31 mouse cellular contexts compared by ENCODE assay signal in the genomic region with DNA sequence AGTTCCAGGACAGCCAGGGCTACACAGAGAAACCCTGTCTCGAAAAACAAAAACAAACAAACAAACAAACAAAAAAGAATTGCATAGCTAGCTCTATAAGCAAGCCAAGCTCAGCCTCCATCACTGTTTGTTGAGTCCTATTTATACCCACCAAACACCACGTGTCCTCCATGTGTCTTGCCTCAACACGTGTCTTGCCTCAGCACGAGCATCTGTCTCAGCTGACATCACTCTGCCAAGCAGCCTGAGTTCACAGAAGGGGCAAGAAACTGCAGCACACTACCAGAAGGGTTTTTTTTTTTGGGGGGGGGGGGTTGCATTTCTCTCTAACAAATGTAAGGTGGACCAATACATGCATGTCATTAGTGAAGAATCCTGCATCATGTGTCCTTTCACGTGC. TPM values are rescaled to one million over a fixed set of nuclear protein-coding genes. Genes with fewer than 3 reads are reported as not detected.
DNase-seq lines count a peak whose midpoint lies in the region; TF ChIP-seq lines count a peak whose summit lies in the region.
"Had no signal": no experiment of that assay in that cellular context is flagged by ENCODE, and none has a peak within 500 bp of the region (broad histone marks: within the 10 kb centered on the region; RNA-seq: fewer than 3 reads in every experiment).

No protein-coding gene starts in this region.

- no peak for TF ChIP-seq CTCF in MEL (IDR thresholded peaks at IDR 0.05 in 2 of 3, conservative IDR thresholded peaks at IDR 0.05 in 1 of 3; ENCODE audit: control insufficient read depth in 1 of 3, insufficient read depth in 1 of 3, low read depth in 2 of 3, low read length in 3 of 3, poor library complexity in 1 of 3, severe bottlenecking in 1 of 3)
- TF ChIP-seq CTCF in thymus, adult 2 months (IDR thresholded peaks at IDR 0.05; ENCODE audit: borderline replicate concordance, control insufficient read depth, extremely low read depth, insufficient read depth, low read length, poor library complexity), result no peak

- no peak for TF ChIP-seq EP300 in MEL (IDR thresholded peaks at IDR 0.05; ENCODE audit: low read depth in 1 of 2, low read length in 2 of 2)

- H3K36me3 ChIP-seq in MEL (ENCODE audit: control insufficient read depth in 1 of 2, insufficient read depth in 2 of 2, low read length in 2 of 2), result peaks cover 0 to 4% of the 10 kb centered on the region in 2 experiments; a peak in 2 of 4 replicates
- no peaks in the 10 kb centered on the region for H3K36me3 ChIP-seq in thymus, adult 2 months (ENCODE audit: control insufficient read depth, insufficient read depth, low read length)
- H3K36me3 ChIP-seq: embryonic facial prominence, embryonic 15.5 days; forebrain, embryonic 12.5 days; limb, embryonic 12.5 days; liver, embryonic 15.5 days; lung, embryonic 15.5 days; neural tube, embryonic 12.5 days had no signal

- no peak for TF ChIP-seq RAD21 in MEL (IDR thresholded peaks at IDR 0.05; ENCODE audit: low read depth, low read length)

- H3K9ac ChIP-seq in MEL (ENCODE audit: control insufficient read depth, low read depth, low read length, poor library complexity, severe bottlenecking), result no peak overlapping the region
- H3K9ac ChIP-seq: embryonic facial prominence, embryonic 15.5 days; forebrain, embryonic 12.5 days; forebrain, postnatal 0 days; limb, embryonic 12.5 days; liver, embryonic 15.5 days; lung, embryonic 15.5 days; neural tube, embryonic 12.5 days had no signal

- H3K27me3 ChIP-seq in MEL (ENCODE audit: control insufficient read depth in 1 of 2, insufficient read depth in 2 of 2, low read length in 2 of 2), result no peaks in the 10 kb centered on the region
- H3K27me3 ChIP-seq in thymus, adult 2 months (ENCODE audit: control insufficient read depth, insufficient read depth, low read length), result no peaks in the 10 kb centered on the region
- H3K27me3 ChIP-seq: embryonic facial prominence, embryonic 15.5 days; forebrain, embryonic 12.5 days; limb, embryonic 12.5 days; liver, embryonic 15.5 days; lung, embryonic 15.5 days; neural tube, embryonic 12.5 days had no signal

- WGBS in thymus, adult 2 months, result 57% methylated on average over 5 of the region's 5 CpGs

- H3K4me1 ChIP-seq in MEL (ENCODE audit: control insufficient read depth in 1 of 2, insufficient read depth in 2 of 2, low read length in 2 of 2), result peaks cover 2 to 18% of the 10 kb centered on the region in 2 experiments
- peaks cover 39% of the 10 kb centered on the region for H3K4me1 ChIP-seq in thymus, adult 2 months (replicated peaks; ENCODE audit: control insufficient read depth, insufficient read depth, low read length)
- H3K4me1 ChIP-seq: liver, embryonic 15.5 days; neural tube, embryonic 12.5 days had no signal

- no peak for TF ChIP-seq POLR2A in MEL (IDR thresholded peaks at IDR 0.05; ENCODE audit: control insufficient read depth in 1 of 2, insufficient read depth in 1 of 2, low read depth in 1 of 2, low read length in 2 of 2, poor library complexity in 1 of 2)
- no peak for TF ChIP-seq POLR2A in thymus, adult 2 months (IDR thresholded peaks at IDR 0.05; ENCODE audit: control insufficient read depth, extremely low read depth, insufficient read depth, low read length, poor library complexity)

- no peak overlapping the region for H3K27ac ChIP-seq in MEL (ENCODE audit: control insufficient read depth, low read depth, low read length)
- peak overlapping the region; percentile 100; the same call in 1 of the 2 replicates for H3K27ac ChIP-seq in thymus, adult 2 months (ENCODE audit: control insufficient read depth, insufficient read depth, low read length)
- H3K27ac ChIP-seq: embryonic facial prominence, embryonic 15.5 days; forebrain, embryonic 12.5 days; kidney, postnatal 0 days; limb, embryonic 12.5 days; liver, embryonic 15.5 days; lung, embryonic 15.5 days; neural tube, embryonic 12.5 days had no signal

- no peaks in the 10 kb centered on the region for H3K79me2 ChIP-seq in MEL (ENCODE audit: control insufficient read depth, insufficient read depth, low read length, poor library complexity)

- no peak overlapping the region for H3K4me3 ChIP-seq in MEL (ENCODE audit: control insufficient read depth in 1 of 2, insufficient read depth in 1 of 2, low read depth in 2 of 2, low read length in 2 of 2)
- H3K4me3 ChIP-seq in thymus, adult 2 months (ENCODE audit: control insufficient read depth, insufficient read depth, low read length), result no peak overlapping the region
- H3K4me3 ChIP-seq: embryonic facial prominence, embryonic 15.5 days; forebrain, embryonic 12.5 days; limb, embryonic 12.5 days; liver, embryonic 15.5 days; lung, embryonic 15.5 days; neural tube, embryonic 12.5 days had no signal

- H3K9me3 ChIP-seq in MEL (replicated peaks; ENCODE audit: insufficient read depth, low read length), result no peaks in the 10 kb centered on the region
- H3K9me3 ChIP-seq: embryonic facial prominence, embryonic 15.5 days; forebrain, embryonic 12.5 days; limb, embryonic 12.5 days; liver, embryonic 15.5 days; lung, embryonic 15.5 days; neural tube, embryonic 12.5 days had no signal

- peak; percentile 92 for DNase-seq in heart, adult 11 months
- no peak for DNase-seq in heart, adult 18-20 months
- no peak for DNase-seq in MEL (ENCODE audit: low read depth, low spot score)
- DNase-seq in thymus, adult 2 months, result peak; percentile 26
- no peak for DNase-seq in urinary bladder, postnatal 14 days (ENCODE audit: low spot score)
- no peak for DNase-seq in gastrocnemius, postnatal 4 days (ENCODE audit: low spot score in 2 of 2)
- no peak for DNase-seq in urinary bladder, postnatal 25 days (ENCODE audit: low spot score)
- DNase-seq: adrenal gland, adult 8-10 months; cerebellum, adult 11 months; cerebellum, adult 9-11 months; forebrain, postnatal 0 days; gastrocnemius, postnatal 10 days; kidney, adult 8-10 months; kidney, postnatal 4 days; layer of hippocampus, postnatal 36 days; right cerebral cortex, adult 18-20 months; spleen, adult 18-20 months had no signal

TF ChIP-seq in MEL, 35 proteins besides CTCF, POLR2A, EP300 and RAD21:
- TF ChIP-seq JUND (IDR thresholded peaks at IDR 0.05; ENCODE audit: low read depth, low read length) (no peak), MYC (IDR thresholded peaks at IDR 0.05; ENCODE audit: low read depth, low read length) (peak; percentile 44; the same call in 1 of the 2 replicates), MXI1 (IDR thresholded peaks at IDR 0.05; ENCODE audit: low read depth, low read length) (peak; percentile 34; the same call in 1 of the 2 replicates), MAX (IDR thresholded peaks at IDR 0.05; ENCODE audit: low read length) (peak; percentile 51; the same call in 1 of the 2 replicates), ZNF384 (IDR thresholded peaks at IDR 0.05; ENCODE audit: low read depth, low read length) (no peak)

RNA-seq across cellular contexts. Expression of a gene that starts 11.3 kb away (rescaled TPM):
- total RNA-seq in heart, adult 18-20 months (2021), result 10 to 100 TPM; 16.4 to 26.9 TPM
- not detected in 2 replicates for total RNA-seq in MEL (2012; rRNA removed)
- polyA plus RNA-seq in MEL (2012; ENCODE audit: insufficient read depth in 1 of 2, insufficient read length in 2 of 2, low read depth in 1 of 2, low replicate concordance in 2 of 2, missing spikeins in 1 of 2), result under 1 TPM in 1 of 2 experiments, not detected in 1; 0.10 TPM
- polyA plus RNA-seq in thymus, adult 2 months (2012; rRNA removed), result 18.5 and 22.9 TPM in 2 replicates
- 10 to 100 TPM; 60.9 to 68.2 TPM for total RNA-seq in gastrocnemius, postnatal 4 days (2021)

RNA-seq across cellular contexts. Expression of a gene that starts 12.6 kb away (rescaled TPM):
- 1 to 10 TPM; 1.7 to 3.3 TPM for total RNA-seq in heart, adult 18-20 months (2021)
- 5.4 TPM in 2 replicates for total RNA-seq in MEL (2012; rRNA removed)
- 10 to 100 TPM in 1 of 2 experiments, not detected in 1; 18.3 TPM for polyA plus RNA-seq in MEL (2012; ENCODE audit: insufficient read depth in 1 of 2, insufficient read length in 2 of 2, low read depth in 1 of 2, low replicate concordance in 2 of 2, missing spikeins in 1 of 2)
- 56.8 and 63.9 TPM in 2 replicates for polyA plus RNA-seq in thymus, adult 2 months (2012; rRNA removed)
- 1 to 10 TPM; 8.4 to 8.9 TPM for total RNA-seq in gastrocnemius, postnatal 4 days (2021)

RNA-seq across cellular contexts. Expression of a gene that starts 27.6 kb away (rescaled TPM):
- 10 to 100 TPM; 35.4 to 40.6 TPM for total RNA-seq in heart, adult 18-20 months (2021)
- 285 and 366 TPM in 2 replicates for total RNA-seq in MEL (2012; rRNA removed)
- 100 to 1,000 TPM in 1 of 2 experiments, not detected in 1; 261 TPM for polyA plus RNA-seq in MEL (2012; ENCODE audit: insufficient read depth in 1 of 2, insufficient read length in 2 of 2, low read depth in 1 of 2, low replicate concordance in 2 of 2, missing spikeins in 1 of 2)
- 309 and 345 TPM in 2 replicates for polyA plus RNA-seq in thymus, adult 2 months (2012; rRNA removed)
- 10 to 100 TPM; 54.1 to 61.3 TPM for total RNA-seq in gastrocnemius, postnatal 4 days (2021)

RNA-seq across cellular contexts. Expression of a gene that starts 46.9 kb away (rescaled TPM):
- total RNA-seq in heart, adult 18-20 months (2021), result 1,000 to 10,000 TPM in 1 of 2 experiments, 100 to 1,000 TPM in 1; 827 to 1,050 TPM
- 0.33 and 0.58 TPM in 2 replicates for total RNA-seq in MEL (2012; rRNA removed)
- 1 to 10 TPM in 1 of 2 experiments, not detected in 1; 1.8 TPM for polyA plus RNA-seq in MEL (2012; ENCODE audit: insufficient read depth in 1 of 2, insufficient read length in 2 of 2, low read depth in 1 of 2, low replicate concordance in 2 of 2, missing spikeins in 1 of 2)
- 11.1 and 38.2 TPM in 2 replicates for polyA plus RNA-seq in thymus, adult 2 months (2012; rRNA removed)
- total RNA-seq in gastrocnemius, postnatal 4 days (2021), result 1,000 to 10,000 TPM; 1,561 to 1,711 TPM
- total RNA-seq: adrenal gland, adult 8-10 months; megakaryocyte, adult 5-6 weeks had no signal
- polyA plus RNA-seq: liver, adult 2 months had no signal

RNA-seq across cellular contexts. Expression of a gene that starts 48.1 kb away (rescaled TPM):
- 100 to 1,000 TPM; 602 to 633 TPM for total RNA-seq in heart, adult 18-20 months (2021)
- not detected in 2 replicates for total RNA-seq in MEL (2012; rRNA removed)
- not detected for polyA plus RNA-seq in MEL (2012; ENCODE audit: insufficient read depth in 1 of 2, insufficient read length in 2 of 2, low read depth in 1 of 2, low replicate concordance in 2 of 2, missing spikeins in 1 of 2)
- 19.3 and 68.0 TPM in 2 replicates for polyA plus RNA-seq in thymus, adult 2 months (2012; rRNA removed)
- not detected for total RNA-seq in gastrocnemius, postnatal 4 days (2021)
- total RNA-seq: forebrain, postnatal 0 days; gastrocnemius, postnatal 10 days; layer of hippocampus, adult 8-10 months; layer of hippocampus, postnatal 36 days; left cerebral cortex, postnatal 14 days; megakaryocyte, adult 5-6 weeks had no signal
- polyA plus RNA-seq: CD4-positive, CD25-positive, alpha-beta regulatory T cell, adult 4 months; forebrain, postnatal 0 days; hindbrain, embryonic 16.5 days; midbrain, embryonic 16.5 days had no signal

Comparison
In these comparisons a context has a peak if more than half of its experiments do, and no peak if none do; other contexts are left out.
1. DNase-seq: peak in heart, adult 11 months (single experiment) and thymus, adult 2 months (single experiment); none in heart, adult 18-20 months (0 of 2), MEL (single experiment), urinary bladder, postnatal 14 days (single experiment), gastrocnemius, postnatal 4 days (0 of 2) and urinary bladder, postnatal 25 days (single experiment).
2. RNA of a gene that starts 11.3 kb away (total RNA-seq): 60.9 to 68.2 TPM in gastrocnemius, postnatal 4 days and 16.4 to 26.9 TPM in heart, adult 18-20 months; not detected in MEL; every median in the first group is over 10 times any median in the second.